Mouse (Mus musculus) limb, embryonic 11.5 days (tissue): ENCODE measurements around the gene Rbfox3. TPM values are rescaled to one million over a fixed set of nuclear protein-coding genes. Genes with fewer than 3 reads are reported as not detected.

Experiments used
- ATAC-seq: fragments of 200-750 bp; cut with Nextera tagmentation; 2 replicates; pipeline ENCODE4 v1.8.0; 2017; ENCODE audit warnings: low read depth; ENCODE audit not compliant: insufficient number of reproducible peaks, low FRiP score, low TSS enrichment
- DNase-seq: peaks from one replicate; pipeline ENCODE4 v3.0.0-alpha.2; 2015; ENCODE audit warnings: low spot score
- H3K27ac ChIP-seq: fragments of 300-500 bp; sonication (generic); replicated peaks from 2 replicates; pipeline ENCODE4 v1.5.1; 2014; ENCODE audit warnings: low read depth, mild to moderate bottlenecking, low read length
- H3K27me3 ChIP-seq: fragments of 300-500 bp; sonication (generic); 2 replicates; pipeline ENCODE4 v1.6.1; 2014; ENCODE audit warnings: mild to moderate bottlenecking, low read length, mixed read lengths; ENCODE audit not compliant: control insufficient read depth, insufficient read depth
- H3K36me3 ChIP-seq: fragments of 300-500 bp; sonication (generic); 2 replicates; pipeline ENCODE4 v1.6.1; 2014; ENCODE audit warnings: mild to moderate bottlenecking, low read length, moderate library complexity, mixed read lengths; ENCODE audit not compliant: control insufficient read depth, insufficient read depth
- H3K4me1 ChIP-seq: fragments of 300-500 bp; sonication (generic); 2 replicates; pipeline ENCODE4 v1.6.1; 2014; ENCODE audit warnings: low read length, mixed read lengths; ENCODE audit not compliant: control insufficient read depth, insufficient read depth
- H3K4me2 ChIP-seq: fragments of 300-500 bp; sonication (generic); 2 replicates; pipeline ENCODE4 v1.6.1; 2014; ENCODE audit warnings: low read depth, mild to moderate bottlenecking, moderate library complexity; ENCODE audit not compliant: severe bottlenecking
- H3K4me3 ChIP-seq: fragments of 300-500 bp; sonication (generic); 2 replicates; pipeline ENCODE4 v1.5.1; 2014; ENCODE audit warnings: low read depth, low read length
- H3K9ac ChIP-seq: fragments of 300-500 bp; sonication (generic); 2 replicates; pipeline ENCODE4 v1.6.1; 2014; ENCODE audit warnings: mild to moderate bottlenecking, low read length
- H3K9me3 ChIP-seq: fragments of 300-500 bp; sonication (generic); 2 replicates; pipeline ENCODE4 v1.6.1; 2016; ENCODE audit warnings: low read length; ENCODE audit not compliant: control insufficient read depth
- WGBS: fragments of 180-500 bp; shearing (Covaris S2); extraction: QIAGEN DNeasy Blood & Tissue Kit; methylation state at CpG from one replicate; pipeline ENCODE4 v1.1.7; 2014; 5-methylcytosine and 5-hydroxymethylcytosine counted together
- polyA plus RNA-seq: library from polyadenylated mRNA; unstranded; fragments of >200 nt; fragmentation: Nextera tagmentation; extraction: Ambion mirVana; gene quantifications from 2 replicates; pipeline ENCODE4 v1.2.1, GENCODE M21; 2014

Rbfox3 gene
- polyA plus RNA-seq, 1 experiment from 2014 or later = 1.9 TPM

DNA sequence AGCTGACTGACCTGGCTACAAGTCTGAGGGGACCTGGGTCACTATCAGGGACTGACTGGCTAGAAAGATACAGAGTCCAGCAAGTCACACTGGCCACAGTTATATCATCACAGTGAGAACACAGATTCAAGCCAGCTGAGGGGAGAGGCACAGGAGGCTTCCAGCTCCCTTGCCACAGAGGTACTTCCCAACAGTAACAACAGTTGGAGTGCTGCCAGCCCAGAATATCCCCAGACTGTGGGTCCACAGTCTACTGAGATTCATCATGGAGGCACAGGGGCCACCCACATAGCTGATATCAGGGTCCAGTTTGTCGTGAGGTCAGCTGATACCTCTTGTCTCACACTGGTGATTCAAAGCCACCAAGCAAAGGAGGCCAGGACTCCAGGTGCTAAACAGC is 23.5 kb upstream of the Rbfox3 start:
- 42% methylated on average over 1 of the region's 1 CpGs for WGBS

DNA sequence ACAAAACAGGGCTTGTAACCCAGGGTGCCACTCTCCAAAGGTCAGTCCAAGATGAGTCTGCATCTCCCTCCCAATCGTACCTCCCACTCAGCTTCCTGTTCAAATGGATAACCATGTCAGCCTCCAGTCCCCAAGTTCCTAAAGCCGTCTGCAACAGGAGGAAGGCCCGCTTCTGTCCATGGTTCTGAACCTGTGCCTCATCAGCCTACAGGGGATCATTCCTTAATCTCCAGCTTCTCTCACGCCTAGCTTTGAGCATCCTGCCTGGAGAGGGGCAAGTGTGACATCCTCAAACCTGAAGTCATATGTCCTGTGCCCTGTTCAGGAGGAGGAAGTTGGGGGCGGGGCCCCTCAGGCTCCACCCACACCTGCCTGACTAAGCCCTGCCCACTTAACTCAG is 15.7 kb upstream of the Rbfox3 start:
- H3K27ac ChIP-seq = no peak overlapping the region
- H3K9me3 ChIP-seq = no peaks in the 10 kb centered on the region
- ATAC-seq = no peak
- no peak overlapping the region for H3K9ac ChIP-seq
- DNase-seq = peak; percentile 80
- H3K27me3 ChIP-seq = no peaks in the 10 kb centered on the region
- H3K4me1 ChIP-seq = no peaks in the 10 kb centered on the region
- no peak overlapping the region for H3K4me2 ChIP-seq
- H3K36me3 ChIP-seq = no peaks in the 10 kb centered on the region
- no peak overlapping the region for H3K4me3 ChIP-seq
- WGBS = 11% methylated on average over 5 of the region's 5 CpGs

More for the DNA sequence above, 23.5 kb upstream of the Rbfox3 start:
- H3K27me3 ChIP-seq = no peaks in the 10 kb centered on the region
- DNase-seq = no peak
- ATAC-seq = no peak
- no peak overlapping the region for H3K4me2 ChIP-seq
- no peaks in the 10 kb centered on the region for H3K4me1 ChIP-seq
- no peaks in the 10 kb centered on the region for H3K36me3 ChIP-seq
- no peak overlapping the region for H3K27ac ChIP-seq
- no peak overlapping the region for H3K4me3 ChIP-seq
- H3K9ac ChIP-seq = no peak overlapping the region
- no peaks in the 10 kb centered on the region for H3K9me3 ChIP-seq

DNA sequence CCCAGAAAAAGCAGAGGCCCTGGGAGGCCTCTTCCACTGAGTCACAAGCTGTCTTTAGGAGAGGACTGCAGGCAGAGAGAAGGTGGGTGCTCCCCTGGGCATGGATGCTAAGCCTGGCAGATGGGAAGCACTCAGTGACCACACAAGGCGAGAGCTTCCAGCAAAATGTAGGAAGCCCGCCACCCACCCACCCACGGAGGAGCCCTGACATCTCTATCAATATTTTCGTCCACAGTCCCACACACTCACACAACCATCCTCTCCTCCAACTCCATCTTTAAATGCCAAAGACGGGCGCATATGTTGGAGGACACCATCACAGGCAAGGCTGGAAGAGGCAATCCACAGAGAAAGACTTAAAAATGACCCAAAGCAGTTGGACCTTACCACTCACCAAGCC is 10.5 kb upstream of the Rbfox3 start:
- no peak overlapping the region for H3K4me2 ChIP-seq
- no peak overlapping the region for H3K27ac ChIP-seq
- H3K4me3 ChIP-seq = no peak overlapping the region
- no peaks in the 10 kb centered on the region for H3K36me3 ChIP-seq
- H3K9me3 ChIP-seq = no peaks in the 10 kb centered on the region
- ATAC-seq = no peak
- DNase-seq = no peak
- H3K4me1 ChIP-seq = peaks cover 5% of the 10 kb centered on the region; the same call in 1 of the 2 replicates
- H3K9ac ChIP-seq = no peak overlapping the region
- whole genome bisulfite sequencing = 80% methylated on average over 6 of the region's 6 CpGs
- H3K27me3 ChIP-seq = no peaks in the 10 kb centered on the region

DNA sequence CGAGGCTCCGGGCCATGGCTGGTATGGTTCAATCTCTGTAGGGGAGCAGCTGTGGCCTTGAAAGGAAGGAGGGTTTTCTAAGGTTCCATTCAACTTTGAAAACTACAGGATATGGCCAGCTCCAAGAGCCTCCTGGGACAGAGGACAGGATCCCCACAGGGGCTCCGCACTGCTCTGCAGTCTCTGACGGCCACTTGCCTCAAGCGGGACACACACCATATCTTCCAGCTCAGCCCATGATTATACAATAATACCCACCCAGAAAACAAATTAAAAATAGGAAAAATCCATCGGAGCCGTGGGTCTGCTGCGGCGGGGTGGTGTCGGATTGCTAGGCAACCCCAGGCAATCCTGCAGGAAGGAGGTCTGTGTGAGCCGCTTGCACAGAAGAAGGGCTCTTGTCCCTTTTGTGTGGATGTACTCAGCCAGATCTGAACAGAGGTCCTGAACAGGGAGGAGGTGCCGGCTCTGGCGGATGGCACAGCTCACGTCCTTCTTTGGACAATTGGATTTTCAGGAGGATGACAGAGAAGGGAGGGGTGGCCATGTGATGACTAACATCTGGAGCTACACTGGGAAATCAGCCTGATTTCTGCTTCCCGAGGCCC is 5.1 kb upstream of the Rbfox3 start:
- 29% methylated on average over 15 of the region's 15 CpGs for WGBS
- no peak overlapping the region for H3K9ac ChIP-seq
- peak; percentile 36 for DNase-seq
- H3K36me3 ChIP-seq = no peaks in the 10 kb centered on the region
- H3K4me3 ChIP-seq = no peak overlapping the region
- H3K9me3 ChIP-seq = no peaks in the 10 kb centered on the region
- no peak overlapping the region for H3K4me2 ChIP-seq
- H3K27ac ChIP-seq = 0 out of 2 replicates have a peak overlapping the region, but pooled peaks have one; percentile 2
- ATAC-seq = no peak
- no peaks in the 10 kb centered on the region; the same call in 1 of the 2 replicates for H3K27me3 ChIP-seq
- H3K4me1 ChIP-seq = peaks cover 10% of the 10 kb centered on the region; the same call in 1 of the 2 replicates

DNA sequence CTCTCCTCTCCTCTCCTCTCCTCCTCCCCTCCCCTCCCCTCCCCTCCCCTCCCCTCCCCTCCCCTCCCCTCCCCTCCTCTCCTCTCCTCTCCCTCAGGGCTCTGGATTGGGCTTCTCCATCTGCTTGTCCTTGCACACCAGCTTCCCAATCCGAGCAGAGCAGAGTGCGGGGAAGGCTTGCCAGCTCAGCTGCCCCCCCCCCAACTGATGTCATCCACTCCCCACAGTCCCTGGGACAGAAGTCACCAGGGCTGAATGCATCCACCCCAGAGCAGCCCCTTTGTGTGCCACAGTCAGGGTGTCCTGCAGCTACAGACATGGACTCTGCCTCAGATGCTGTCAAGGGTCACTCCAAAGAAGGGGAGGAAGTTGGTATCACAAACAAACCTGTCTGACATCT is 4.5 kb upstream of the Rbfox3 start:
- Histone ChIP-seq H3K9ac (no peak overlapping the region), H3K27ac (no peak overlapping the region), H3K9me3 (no peaks in the 10 kb centered on the region), H3K4me2 (no peak overlapping the region), H3K27me3 (peaks cover 2% of the 10 kb centered on the region; the same call in 1 of the 2 replicates), H3K36me3 (no peaks in the 10 kb centered on the region), H3K4me3 (no peak overlapping the region), H3K4me1 (peaks cover 10% of the 10 kb centered on the region; the same call in 1 of the 2 replicates)
- no CpG with 5 or more reads among the region's 2 CpGs for WGBS
- no peak for ATAC-seq
- DNase-seq = no peak

DNA sequence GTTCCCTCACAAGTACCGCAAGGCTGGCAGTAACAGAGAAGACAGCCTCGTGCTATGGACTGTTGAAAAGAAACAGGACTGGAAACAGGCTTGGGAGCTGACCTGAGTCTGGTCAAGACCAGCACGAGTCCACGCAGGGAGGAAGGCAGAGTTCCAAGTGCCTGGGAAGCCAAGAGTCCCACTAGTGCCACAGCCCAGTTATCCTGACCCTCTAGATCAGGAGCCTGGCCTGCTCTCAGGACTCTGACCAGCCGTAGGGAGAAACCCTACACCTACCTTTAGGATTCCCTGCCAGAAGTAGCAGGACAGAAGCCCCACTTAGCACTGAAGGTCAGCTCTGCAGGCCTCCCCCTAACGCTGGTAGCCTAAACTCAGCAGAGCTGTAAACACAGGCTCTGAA is 1.3 kb upstream of the Rbfox3 start:
- Histone ChIP-seq H3K27ac (no peak overlapping the region), H3K9me3 (no peaks in the 10 kb centered on the region), H3K36me3 (no peaks in the 10 kb centered on the region), H3K4me3 (no peak overlapping the region), H3K4me1 (peaks cover 26% of the 10 kb centered on the region), H3K9ac (no peak overlapping the region), H3K4me2 (no peak overlapping the region), H3K27me3 (peaks cover 25% of the 10 kb centered on the region)
- 47% methylated on average over 6 of the region's 6 CpGs for WGBS
- ATAC-seq = no peak
- no peak for DNase-seq

DNA sequence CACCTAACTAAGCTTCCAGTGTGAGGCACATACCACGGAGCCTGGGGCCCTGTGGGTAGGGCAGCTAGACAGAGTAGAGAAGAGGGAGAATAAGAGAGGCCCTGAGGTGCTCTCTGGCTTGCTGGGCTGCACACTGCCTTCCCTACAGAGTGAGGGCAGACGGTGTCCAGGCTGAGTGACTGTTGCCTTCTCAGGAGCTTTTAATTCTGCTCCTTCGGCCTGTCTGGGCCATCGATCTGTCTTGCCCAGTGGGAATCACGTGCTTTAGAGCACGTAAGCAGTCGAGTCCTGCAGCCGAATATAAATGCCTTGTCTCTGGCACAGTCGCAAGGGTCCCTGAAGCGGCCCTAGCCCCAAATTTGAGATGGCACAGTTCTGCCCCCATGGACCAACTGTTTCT is 641 bp downstream of the Rbfox3 start:
- no peaks in the 10 kb centered on the region for H3K36me3 ChIP-seq
- H3K4me3 ChIP-seq = no peak overlapping the region
- peaks cover 30% of the 10 kb centered on the region for H3K4me1 ChIP-seq
- no peak overlapping the region for H3K9ac ChIP-seq
- 80% methylated on average over 10 of the region's 10 CpGs for WGBS
- H3K4me2 ChIP-seq = no peak overlapping the region
- H3K27me3 ChIP-seq = peaks cover 41% of the 10 kb centered on the region
- DNase-seq (no peak), ATAC-seq (no peak)
- no peaks in the 10 kb centered on the region for H3K9me3 ChIP-seq
- no peak overlapping the region for H3K27ac ChIP-seq

DNA sequence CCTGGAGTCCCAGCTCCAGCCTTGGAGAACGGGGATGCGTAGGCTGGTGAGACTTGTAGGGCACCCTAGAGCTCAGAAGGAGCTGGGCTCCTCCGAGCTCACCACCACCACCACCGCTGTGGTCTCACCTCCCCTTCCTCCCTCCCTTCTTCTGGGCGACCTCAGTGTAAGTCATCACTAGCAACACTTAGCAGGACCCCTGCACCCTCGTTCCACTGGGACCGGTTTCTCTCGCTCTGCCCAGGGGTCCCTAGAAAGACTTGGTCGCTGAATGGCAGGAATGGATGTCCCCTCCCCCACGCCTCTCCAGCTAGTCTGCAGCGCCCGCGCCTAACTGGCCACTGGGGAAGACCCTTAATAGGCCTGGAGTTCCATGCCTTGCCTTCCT is 1.6 kb downstream of the Rbfox3 start:
- DNase-seq (peak; percentile 64), ATAC-seq (peak; percentile 29)
- H3K9ac ChIP-seq = 0 out of 2 replicates have a peak overlapping the region, but pooled peaks have one; percentile 22
- peak overlapping the region; percentile 53 for H3K4me3 ChIP-seq
- peaks cover 41% of the 10 kb centered on the region for H3K27me3 ChIP-seq
- H3K27ac ChIP-seq = no peak overlapping the region
- peak overlapping the region; percentile 99 for H3K4me2 ChIP-seq
- no peaks in the 10 kb centered on the region for H3K9me3 ChIP-seq
- peaks cover 30% of the 10 kb centered on the region for H3K4me1 ChIP-seq
- WGBS = 0% methylated on average over 13 of the region's 13 CpGs
- no peaks in the 10 kb centered on the region for H3K36me3 ChIP-seq
